Mouse (Mus musculus) cortical plate, adult 2 months (tissue): ENCODE measurements at regions not wholly inside any gene's neighbourhood (a gene's known extent, or its start where the extent isn't known, plus 50 kb on each side); places are given as distances from the start of the nearest gene placed in this dataset.

Experiments used
- H3K27ac ChIP-seq: fragments of 200-500 bp; 2 replicates; pipeline ENCODE4 v1.5.1; 2012; ENCODE audit warnings: low read length, control low read depth, inconsistent platforms; ENCODE audit not compliant: insufficient read depth
- H3K4me1 ChIP-seq: fragments of 200-500 bp; 2 replicates; pipeline ENCODE4 v1.6.1; 2011; ENCODE audit warnings: low read length; ENCODE audit not compliant: control insufficient read depth, insufficient read depth
- H3K4me3 ChIP-seq: fragments of 200-500 bp; 2 replicates; pipeline ENCODE4 v1.5.1; 2011; ENCODE audit warnings: mild to moderate bottlenecking, low read length, control low read depth; ENCODE audit not compliant: insufficient read depth
- CTCF ChIP-seq: fragments of 200-500 bp; IDR thresholded peaks from 2 replicates; pipeline ENCODE4 v1.5.1; 2011; ENCODE audit warnings: mild to moderate bottlenecking, control low read depth, low read length; ENCODE audit not compliant: insufficient read depth; ENCODE audit errors: extremely low read depth
- POLR2A ChIP-seq: fragments of 200-500 bp; IDR thresholded peaks from 2 replicates; pipeline ENCODE4 v1.6.1; 2011; ENCODE audit warnings: mild to moderate bottlenecking, low read length, control low read depth; ENCODE audit not compliant: insufficient read depth; ENCODE audit errors: extremely low read depth

GRCm38 (mm10) chr12:15897539-15897938 is 80.8 kb upstream of the Trib2 start:
- Histone ChIP-seq H3K4me3 (no peak overlapping the region), H3K27ac (no peak overlapping the region)
- TF ChIP-seq CTCF (no peak), POLR2A (no peak)

GRCm38 (mm10) chr12:15896511-15896910 is 79.8 kb upstream of the Trib2 start:
- Histone ChIP-seq H3K4me3 (no peak overlapping the region), H3K4me1 (0 out of 2 replicates have a peak, but pooled peaks cover 3% of the 10 kb centered on the region), H3K27ac (no peak overlapping the region)
- TF ChIP-seq POLR2A (no peak), CTCF (no peak)

More at GRCm38 (mm10) chr12:15897539-15897938, 80.8 kb upstream of the Trib2 start:
- 0 out of 2 replicates have a peak, but pooled peaks cover 3% of the 10 kb centered on the region for H3K4me1 ChIP-seq

- Histone ChIP-seq H3K4me3 (no peak overlapping the region), H3K27ac (no peak overlapping the region), H3K4me1 (0 out of 2 replicates have a peak, but pooled peaks cover 3% of the 10 kb centered on the region)
- TF ChIP-seq CTCF (no peak), POLR2A (no peak)
Measured at GRCm38 (mm10) chr12:15895215-15895614, 78.5 kb upstream of the Trib2 start.

GRCm38 (mm10) chr12:15890591-15890990 is 73.9 kb upstream of the Trib2 start:
- no peaks in the 10 kb centered on the region for H3K4me1 ChIP-seq
- TF ChIP-seq POLR2A (no peak), CTCF (no peak)

GRCm38 (mm10) chr12:15879907-15880430 is 63.2 kb upstream of the Trib2 start:
- no peak overlapping the region for H3K27ac ChIP-seq
- no peak for TF ChIP-seq POLR2A
- TF ChIP-seq CTCF = no peak
- no peak overlapping the region for H3K4me3 ChIP-seq
- H3K4me1 ChIP-seq = no peaks in the 10 kb centered on the region

More at GRCm38 (mm10) chr12:15890591-15890990, 73.9 kb upstream of the Trib2 start:
- Histone ChIP-seq H3K27ac (no peak overlapping the region), H3K4me3 (no peak overlapping the region)
